Mouse (Mus musculus): ENCODE results near the gene Sgcd. TPM values are rescaled to one million over a fixed set of nuclear protein-coding genes. Genes with fewer than 3 reads are reported as not detected.

The Sgcd gene
- total and polyA plus RNA-seq, 2 experiments from 2014 or later: 5.8 to 24.4 TPM

GRCm38 (mm10) chr11:47845894-47846293, 142.9 kb downstream of the Sgcd start:
- TF ChIP-seq CTCF (IDR thresholded peaks at IDR 0.05; ENCODE audit: low read depth): no peak
- TF ChIP-seq EP300 (IDR thresholded peaks at IDR 0.05; ENCODE audit: low read depth): no peak
- ATAC-seq (ENCODE audit: insufficient read depth, low read depth): no peak
- H3K4me2 ChIP-seq (ENCODE audit: low read depth, low read length): no peak overlapping the region
- no peaks in the 10 kb centered on the region for H3K4me1 ChIP-seq (ENCODE audit: control insufficient read depth, insufficient read depth)
- no peak overlapping the region for H3K27ac ChIP-seq (ENCODE audit: low read depth)
- H3K36me3 ChIP-seq (replicated peaks; ENCODE audit: control insufficient read depth, insufficient read depth, low read length): no peaks in the 10 kb centered on the region
- H3K9me3 ChIP-seq (replicated peaks; ENCODE audit: control insufficient read depth, low read length): no peaks in the 10 kb centered on the region
- no peak overlapping the region for H3K4me3 ChIP-seq (ENCODE audit: low read depth, low read length)
- 54% methylated on average over 3 of the region's 3 CpGs for WGBS
- DNase-seq (ENCODE audit: low spot score): no peak
- no peak overlapping the region for H3K9ac ChIP-seq (replicated peaks; ENCODE audit: low read depth, low read length)
- no peaks in the 10 kb centered on the region for H3K27me3 ChIP-seq (ENCODE audit: control insufficient read depth, insufficient read depth, low read length)

GRCm38 (mm10) chr11:47833283-47833682, 155.5 kb downstream of the Sgcd start:
- Histone ChIP-seq H3K36me3 (replicated peaks; ENCODE audit: control insufficient read depth, insufficient read depth, low read length) (no peaks in the 10 kb centered on the region), H3K4me3 (ENCODE audit: low read depth, low read length) (no peak overlapping the region), H3K9ac (replicated peaks; ENCODE audit: low read depth, low read length) (no peak overlapping the region), H3K27me3 (ENCODE audit: control insufficient read depth, insufficient read depth, low read length) (no peaks in the 10 kb centered on the region), H3K4me2 (ENCODE audit: low read depth, low read length) (no peak overlapping the region), H3K27ac (ENCODE audit: low read depth) (peak overlapping the region; percentile 69), H3K9me3 (replicated peaks; ENCODE audit: control insufficient read depth, low read length) (no peaks in the 10 kb centered on the region), H3K4me1 (ENCODE audit: control insufficient read depth, insufficient read depth) (peaks cover 5% of the 10 kb centered on the region)
- DNase-seq (ENCODE audit: low spot score) (peak; percentile 88), ATAC-seq (ENCODE audit: insufficient read depth, low read depth) (peak; percentile 97)
- 8% methylated on average over 4 of the region's 4 CpGs for WGBS
- TF ChIP-seq EP300 (IDR thresholded peaks at IDR 0.05; ENCODE audit: low read depth) (peak; percentile 80; the same call in 1 of the 2 replicates), CTCF (IDR thresholded peaks at IDR 0.05; ENCODE audit: low read depth) (0 out of 2 replicates have a peak, but pooled peaks have one; percentile 21)

- H3K4me2 ChIP-seq (ENCODE audit: low read depth, low read length): no peak overlapping the region
These were observed 178.5 kb downstream of the Sgcd start for GRCm38 (mm10) chr11:47810307-47810706.

GRCm38 (mm10) chr11:47804101-47804715, 184.6 kb downstream of the Sgcd start:
- H3K27me3 ChIP-seq (ENCODE audit: control insufficient read depth, insufficient read depth, low read length): no peaks in the 10 kb centered on the region
- WGBS: 77% methylated on average over 6 of the region's 6 CpGs
- H3K27ac ChIP-seq (ENCODE audit: low read depth): no peak overlapping the region
- H3K4me3 ChIP-seq (ENCODE audit: low read depth, low read length): no peak overlapping the region
- no peak overlapping the region for H3K9ac ChIP-seq (replicated peaks; ENCODE audit: low read depth, low read length)
- H3K4me2 ChIP-seq (ENCODE audit: low read depth, low read length): no peak overlapping the region
- H3K4me1 ChIP-seq (ENCODE audit: control insufficient read depth, insufficient read depth): peaks cover 7% of the 10 kb centered on the region; the same call in 1 of the 2 replicates
- DNase-seq (ENCODE audit: low spot score) (no peak), ATAC-seq (ENCODE audit: insufficient read depth, low read depth) (no peak)
- no peak for TF ChIP-seq EP300 (IDR thresholded peaks at IDR 0.05; ENCODE audit: low read depth)
- no peak for TF ChIP-seq CTCF (IDR thresholded peaks at IDR 0.05; ENCODE audit: low read depth)
- no peaks in the 10 kb centered on the region for H3K36me3 ChIP-seq (replicated peaks; ENCODE audit: control insufficient read depth, insufficient read depth, low read length)
- no peaks in the 10 kb centered on the region for H3K9me3 ChIP-seq (replicated peaks; ENCODE audit: control insufficient read depth, low read length)

More at GRCm38 (mm10) chr11:47810307-47810706, 178.5 kb downstream of the Sgcd start:
- no peak overlapping the region for H3K4me3 ChIP-seq (ENCODE audit: low read depth, low read length)
- H3K9me3 ChIP-seq (replicated peaks; ENCODE audit: control insufficient read depth, low read length): no peaks in the 10 kb centered on the region
- DNase-seq (ENCODE audit: low spot score): no peak
- no peak for ATAC-seq (ENCODE audit: insufficient read depth, low read depth)
- TF ChIP-seq EP300 (IDR thresholded peaks at IDR 0.05; ENCODE audit: low read depth) (no peak), CTCF (IDR thresholded peaks at IDR 0.05; ENCODE audit: low read depth) (no peak)
- no peaks in the 10 kb centered on the region for H3K27me3 ChIP-seq (ENCODE audit: control insufficient read depth, insufficient read depth, low read length)
- no peak overlapping the region for H3K9ac ChIP-seq (replicated peaks; ENCODE audit: low read depth, low read length)
- no peak overlapping the region for H3K27ac ChIP-seq (ENCODE audit: low read depth)
- peaks cover 7% of the 10 kb centered on the region; the same call in 1 of the 2 replicates for H3K4me1 ChIP-seq (ENCODE audit: control insufficient read depth, insufficient read depth)
- no peaks in the 10 kb centered on the region for H3K36me3 ChIP-seq (replicated peaks; ENCODE audit: control insufficient read depth, insufficient read depth, low read length)

GRCm38 (mm10) chr11:47777916-47778226, 210.9 kb downstream of the Sgcd start:
- Histone ChIP-seq H3K4me1 (ENCODE audit: control insufficient read depth, insufficient read depth) (no peaks in the 10 kb centered on the region), H3K4me2 (ENCODE audit: low read depth, low read length) (no peak overlapping the region), H3K9ac (replicated peaks; ENCODE audit: low read depth, low read length) (no peak overlapping the region), H3K27me3 (ENCODE audit: control insufficient read depth, insufficient read depth, low read length) (no peaks in the 10 kb centered on the region), H3K4me3 (ENCODE audit: low read depth, low read length) (no peak overlapping the region), H3K27ac (ENCODE audit: low read depth) (no peak overlapping the region), H3K36me3 (replicated peaks; ENCODE audit: control insufficient read depth, insufficient read depth, low read length) (no peaks in the 10 kb centered on the region), H3K9me3 (replicated peaks; ENCODE audit: control insufficient read depth, low read length) (no peaks in the 10 kb centered on the region)
- 50% methylated on average over 4 of the region's 4 CpGs for WGBS
- no peak for DNase-seq (ENCODE audit: low spot score)
- no peak for ATAC-seq (ENCODE audit: insufficient read depth, low read depth)
- TF ChIP-seq EP300 (IDR thresholded peaks at IDR 0.05; ENCODE audit: low read depth) (no peak), CTCF (IDR thresholded peaks at IDR 0.05; ENCODE audit: low read depth) (no peak)

All from heart, postnatal 0 days (tissue).